Mouse (Mus musculus): ENCODE results near the gene Noct.

DNA sequence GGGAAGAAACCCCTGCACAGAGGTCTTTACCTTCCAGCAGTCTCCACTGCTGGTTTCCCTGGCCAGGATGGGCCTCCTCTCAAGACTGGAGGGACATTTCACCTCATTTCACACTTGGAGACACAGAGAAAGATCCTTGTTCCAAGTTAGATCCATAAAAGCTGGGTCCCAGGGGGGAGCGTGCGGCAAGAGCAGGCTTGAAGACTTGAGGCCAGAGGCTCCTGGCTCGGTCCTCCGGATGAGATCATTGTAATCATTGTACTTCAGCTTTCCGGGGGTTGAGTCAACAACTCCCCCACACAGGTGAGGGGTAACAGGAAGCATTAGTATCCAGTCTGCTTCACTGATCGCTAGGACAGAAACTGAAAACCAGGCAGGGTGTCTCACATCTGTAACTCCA, 30.2 kb upstream of the Noct start:
- TF ChIP-seq MAZ (IDR thresholded peaks at IDR 0.05; ENCODE audit: low read depth, low read length) (no peak), EP300 (IDR thresholded peaks at IDR 0.05; ENCODE audit: low read depth in 1 of 2, low read length in 2 of 2) (no peak), POLR2AphosphoS2 (IDR thresholded peaks at IDR 0.05; ENCODE audit: low read length) (no peak), TCF12 (IDR thresholded peaks at IDR 0.05; ENCODE audit: low read depth, low read length) (no peak), GABPA (IDR thresholded peaks at IDR 0.05; ENCODE audit: low read depth, low read length) (no peak), CHD2 (IDR thresholded peaks at IDR 0.05; ENCODE audit: low read length) (no peak), CTCF (IDR thresholded peaks at IDR 0.05 in 2 of 3, conservative IDR thresholded peaks at IDR 0.05 in 1 of 3; ENCODE audit: control insufficient read depth in 1 of 3, insufficient read depth in 1 of 3, low read depth in 2 of 3, low read length in 3 of 3, poor library complexity in 1 of 3, severe bottlenecking in 1 of 3) (no peak), CHD1 (IDR thresholded peaks at IDR 0.05; ENCODE audit: low read depth, low read length) (no peak), MYC (IDR thresholded peaks at IDR 0.05; ENCODE audit: low read depth, low read length) (no peak), USF1 (IDR thresholded peaks at IDR 0.05; ENCODE audit: low read depth, low read length) (no peak), POLR2A (IDR thresholded peaks at IDR 0.05; ENCODE audit: control insufficient read depth in 1 of 2, insufficient read depth in 1 of 2, low read depth in 1 of 2, low read length in 2 of 2, poor library complexity in 1 of 2) (no peak), MAX (IDR thresholded peaks at IDR 0.05; ENCODE audit: low read length) (no peak)
